Mouse (Mus musculus) bone marrow, adult 2 months (tissue): ENCODE measurements around the gene Flywch1. TPM values are rescaled to one million over a fixed set of nuclear protein-coding genes. Genes with fewer than 3 reads are reported as not detected.
"Not testable (repeated sequence)": the region's sequence is repeated elsewhere in the genome, so short reads cannot be mapped to it uniquely, and the experiment has no call there.

Experiments
- H3K27ac ChIP-seq: fragments of 200-500 bp; 2 replicates; pipeline ENCODE4 v1.5.1; 2012; ENCODE audit warnings: low read depth, mild to moderate bottlenecking, control low read depth, inconsistent platforms, low read length; ENCODE audit not compliant: control insufficient read depth, poor library complexity, insufficient read depth
- H3K4me1 ChIP-seq: fragments of 200-500 bp; 2 replicates; pipeline ENCODE4 v1.6.1; 2011; ENCODE audit warnings: low read length; ENCODE audit not compliant: control insufficient read depth, insufficient read depth
- H3K4me3 ChIP-seq: fragments of 200-500 bp; replicated peaks from 2 replicates; pipeline ENCODE3; 2011; ENCODE audit warnings: mild to moderate bottlenecking, low read depth, low read length, control low read depth; ENCODE audit not compliant: control insufficient read depth
- CTCF ChIP-seq: fragments of 200-500 bp; IDR thresholded peaks from 2 replicates; pipeline ENCODE4 v1.5.1; 2011; ENCODE audit warnings: low read length, control low read depth; ENCODE audit not compliant: control insufficient read depth, insufficient read depth
- POLR2A ChIP-seq: fragments of 200-500 bp; IDR thresholded peaks from 2 replicates; pipeline ENCODE4 v1.6.1; 2011; ENCODE audit warnings: low read depth, mild to moderate bottlenecking, control low read depth, low read length, borderline replicate concordance; ENCODE audit not compliant: control insufficient read depth
- WGBS: fragments of 180-500 bp; shearing (Covaris S2); methylation state at CpG from one replicate; pipeline ENCODE4 v1.1.7; 2018; 5-methylcytosine and 5-hydroxymethylcytosine counted together
- polyA plus RNA-seq: library from polyadenylated mRNA; stranded (reverse); fragments of >200 nt; gene quantifications from 2 replicates; pipeline ENCODE4 v1.2.4, GENCODE M21; 2011; ENCODE audit warnings: low replicate concordance; ENCODE audit not compliant: missing spikeins, insufficient read depth, insufficient read length

Flywch1 gene
- polyA plus RNA-seq, 1 experiment = 11.2 TPM

DNA sequence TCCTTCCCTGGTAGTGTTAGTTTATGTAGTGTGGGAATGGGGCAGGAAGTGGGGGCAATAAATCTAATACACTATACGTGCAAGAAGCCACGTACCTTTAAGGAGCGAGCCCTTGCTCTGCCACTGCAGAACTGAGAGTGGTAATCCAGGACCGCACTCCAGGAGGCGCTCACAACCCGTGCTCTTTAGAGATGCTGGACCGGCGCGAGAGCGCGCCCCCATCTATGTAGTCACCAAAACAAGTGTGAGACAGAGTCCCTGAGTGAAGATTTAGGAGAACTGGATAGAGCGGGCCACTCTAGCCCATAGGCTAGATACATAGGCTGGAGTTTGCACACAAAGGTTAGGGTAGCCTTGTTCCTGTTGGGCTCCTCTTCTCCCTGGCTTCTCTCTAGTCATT, 2.7 kb upstream of the Flywch1 start:
- TF ChIP-seq POLR2A (no peak), CTCF (peak; percentile 94)
- WGBS = under 1% methylated on average over 12 of the region's 12 CpGs
- Histone ChIP-seq H3K4me1 (no peaks in the 10 kb centered on the region; the same call in 1 of the 2 replicates), H3K27ac (no peak overlapping the region), H3K4me3 (no peak overlapping the region)

DNA sequence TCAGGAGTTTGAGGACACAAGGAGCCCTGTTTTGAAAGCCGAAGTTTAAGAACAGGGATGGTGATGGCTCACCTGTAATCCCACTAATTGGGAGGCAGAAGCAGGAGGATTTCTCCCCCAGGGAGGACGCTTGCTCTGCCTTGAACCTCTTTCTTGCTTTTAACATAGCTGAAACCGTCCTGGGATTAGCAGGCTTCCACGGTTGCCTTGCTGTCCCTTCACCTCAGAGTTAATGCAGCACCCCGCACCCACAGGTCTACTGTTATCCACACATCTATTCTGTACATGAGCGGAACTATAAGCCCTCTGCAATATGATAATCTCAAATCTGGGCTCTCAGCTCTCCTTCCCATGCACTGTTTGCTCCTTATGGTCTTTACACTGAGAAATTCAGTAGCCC, 2.3 kb upstream of the Flywch1 start:
- Histone ChIP-seq H3K27ac (no peak overlapping the region), H3K4me1 (no peaks in the 10 kb centered on the region; the same call in 1 of the 2 replicates), H3K4me3 (no peak overlapping the region)
- no peak for TF ChIP-seq POLR2A
- TF ChIP-seq CTCF = no peak
- 66% methylated on average over 6 of the region's 6 CpGs for WGBS

DNA sequence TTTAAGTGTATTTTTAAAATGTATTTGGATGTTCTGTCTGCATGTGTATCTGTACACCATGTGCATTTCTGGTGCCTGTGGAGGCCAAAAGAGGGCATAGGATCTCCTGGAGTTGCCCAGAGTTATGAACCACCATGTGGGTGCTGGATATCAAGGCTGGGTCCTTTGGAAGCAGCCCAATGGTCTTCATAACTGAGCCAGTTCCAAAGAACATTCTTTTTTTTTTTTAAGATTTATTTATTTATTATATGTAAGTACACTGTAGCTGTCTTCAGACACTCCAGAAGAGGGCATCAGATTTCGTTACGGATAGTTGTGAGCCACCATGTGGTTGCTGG, 786 bp upstream of the Flywch1 start:
- not testable (repeated sequence) for H3K4me1 ChIP-seq, H3K27ac ChIP-seq, H3K4me3 ChIP-seq
- 74% methylated on average over 2 of the region's 2 CpGs for WGBS

DNA sequence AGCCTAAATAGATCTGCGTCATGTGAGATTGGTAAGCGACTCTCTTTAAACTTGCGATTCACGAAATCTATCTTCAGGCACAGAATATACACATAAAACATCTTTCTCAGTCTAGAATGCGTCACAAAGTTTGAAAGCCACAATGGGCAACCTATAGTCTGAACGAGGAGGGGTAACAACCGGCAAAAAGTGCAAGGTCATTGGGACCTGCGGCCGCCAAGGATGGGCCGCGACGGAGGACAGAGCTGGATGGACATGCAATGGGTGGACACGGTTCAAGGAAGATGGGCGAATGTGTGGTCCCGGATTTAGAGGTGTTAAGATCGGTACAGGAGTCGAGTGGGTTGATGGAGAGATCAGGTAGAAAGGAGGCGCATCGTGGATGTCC, 512 bp downstream of the Flywch1 start:
- WGBS = 2% methylated on average over 19 of the region's 19 CpGs
- Histone ChIP-seq H3K4me1 (no peaks in the 10 kb centered on the region; the same call in 1 of the 2 replicates), H3K4me3 (peak overlapping the region; percentile 90), H3K27ac (peak overlapping the region; percentile 42; the same call in 1 of the 2 replicates)
- TF ChIP-seq CTCF = no peak
- TF ChIP-seq POLR2A = no peak

DNA sequence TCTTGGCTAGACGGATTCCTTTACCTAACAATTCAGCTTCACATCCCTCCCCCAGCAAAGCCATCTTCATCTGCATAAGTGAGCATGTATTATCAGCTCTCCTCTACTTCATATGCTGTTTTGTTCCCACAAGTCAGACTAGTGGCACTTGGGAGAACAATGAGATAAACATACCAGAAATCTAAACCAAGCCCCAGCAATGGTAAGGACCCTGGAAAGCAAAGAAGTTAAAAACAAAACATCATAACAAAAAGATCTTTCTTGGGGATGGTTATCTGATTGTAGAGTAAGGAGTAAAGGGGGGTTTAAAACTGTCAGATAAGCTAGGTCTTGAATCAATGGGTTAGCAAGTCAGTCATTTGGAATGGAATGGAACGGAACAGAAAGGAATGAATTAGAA, 909 bp downstream of the Flywch1 start:
- TF ChIP-seq CTCF = no peak
- TF ChIP-seq POLR2A = no peak
- 46% methylated on average over 2 of the region's 2 CpGs for WGBS
- H3K4me3 ChIP-seq = peak overlapping the region; percentile 90
- H3K27ac ChIP-seq = no peak overlapping the region
- no peaks in the 10 kb centered on the region; the same call in 1 of the 2 replicates for H3K4me1 ChIP-seq

DNA sequence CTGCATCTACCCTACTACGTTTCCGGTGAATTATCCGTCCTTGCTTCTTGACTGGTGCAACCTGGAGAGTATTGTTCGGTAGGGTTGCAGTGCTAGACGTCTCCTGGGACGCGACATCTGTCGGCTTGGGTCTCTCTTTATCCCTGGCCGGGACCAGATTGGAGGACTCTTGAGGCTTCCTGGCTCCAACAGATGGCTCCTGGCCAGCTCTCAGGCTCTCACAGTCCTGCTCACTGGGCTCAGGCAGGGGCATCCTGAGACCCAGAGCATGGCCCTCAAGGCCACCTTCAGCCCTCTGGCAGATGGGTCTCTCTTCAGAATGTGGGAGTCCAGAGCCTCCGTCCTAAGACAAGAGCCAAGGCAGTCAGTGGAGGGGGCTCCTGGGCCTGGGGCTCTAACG, 8.4 kb downstream of the Flywch1 start:
- TF ChIP-seq POLR2A (no peak), CTCF (no peak)
- Histone ChIP-seq H3K4me3 (no peak overlapping the region), H3K4me1 (no peaks in the 10 kb centered on the region; the same call in 1 of the 2 replicates), H3K27ac (no peak overlapping the region)
- 92% methylated on average over 11 of the region's 11 CpGs for WGBS

DNA sequence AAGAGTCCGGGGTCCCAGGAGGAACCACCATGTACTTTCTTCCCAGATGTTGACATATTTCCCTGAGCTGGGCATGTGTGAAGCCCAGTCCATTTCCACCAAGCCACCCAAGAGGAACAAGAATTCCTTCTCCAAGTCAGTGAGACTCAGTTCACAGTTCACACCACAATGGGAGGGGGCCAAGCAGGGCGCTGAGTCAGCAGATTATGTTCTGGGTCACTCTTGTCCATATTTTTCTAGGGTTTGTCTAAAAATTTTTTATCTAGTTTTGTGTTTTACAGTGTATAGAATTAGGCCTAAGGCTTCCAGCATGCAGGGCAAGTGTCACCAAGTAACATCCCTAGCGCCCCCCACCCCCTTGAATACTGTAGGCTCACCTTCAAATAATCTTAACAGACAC, 10.2 kb downstream of the Flywch1 start:
- Histone ChIP-seq H3K4me1 (no peaks in the 10 kb centered on the region; the same call in 1 of the 2 replicates), H3K4me3 (no peak overlapping the region), H3K27ac (no peak overlapping the region)
- TF ChIP-seq CTCF (no peak), POLR2A (no peak)
- WGBS = 85% methylated on average over 3 of the region's 3 CpGs

DNA sequence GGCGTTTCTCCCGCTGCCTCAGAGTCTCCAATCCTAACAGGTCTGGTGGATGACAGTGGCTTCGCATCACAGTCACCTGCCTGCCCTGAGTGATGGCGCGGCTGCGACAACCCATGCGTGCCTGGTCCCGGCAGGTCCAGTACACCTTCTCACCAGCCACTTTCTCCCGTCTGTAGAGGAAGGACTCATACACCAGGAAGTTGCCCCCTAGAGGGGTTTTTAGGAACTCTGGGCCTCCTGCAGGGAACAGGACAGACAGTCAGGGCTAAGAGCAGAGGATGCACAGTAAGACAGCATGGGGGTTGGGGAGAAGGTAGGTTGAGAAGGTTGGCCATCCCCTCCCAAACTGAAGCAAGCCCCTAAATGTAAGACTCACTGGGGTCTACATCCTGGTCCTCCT, 11.2 kb downstream of the Flywch1 start:
- no peak overlapping the region for H3K27ac ChIP-seq
- no peak overlapping the region for H3K4me3 ChIP-seq
- H3K4me1 ChIP-seq = no peaks in the 10 kb centered on the region; the same call in 1 of the 2 replicates
- 81% methylated on average over 9 of the region's 9 CpGs for WGBS
- TF ChIP-seq CTCF (no peak), POLR2A (no peak)

DNA sequence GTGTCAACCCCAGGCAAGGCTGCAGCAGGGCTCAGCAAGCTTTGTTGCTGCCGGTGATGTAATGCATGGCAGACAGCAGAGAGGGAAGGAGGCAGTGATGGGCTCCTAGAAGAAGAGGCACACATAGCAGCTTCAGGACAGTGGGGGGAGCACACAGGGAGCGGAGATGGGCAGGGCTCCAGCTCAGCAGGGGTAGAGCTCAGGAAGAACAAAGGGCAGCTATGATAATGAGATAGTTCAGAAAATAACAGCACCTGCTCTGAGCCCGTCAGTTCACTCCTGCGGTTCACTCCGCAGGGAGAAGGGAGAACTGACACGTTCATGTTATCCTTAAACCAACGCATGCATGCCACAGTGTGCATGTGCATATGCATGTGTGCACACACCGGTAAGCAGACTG, 12.6 kb downstream of the Flywch1 start:
- Histone ChIP-seq H3K4me1 (no peaks in the 10 kb centered on the region; the same call in 1 of the 2 replicates), H3K27ac (no peak overlapping the region), H3K4me3 (no peak overlapping the region)
- 89% methylated on average over 8 of the region's 8 CpGs for WGBS
- TF ChIP-seq POLR2A (no peak), CTCF (no peak)

DNA sequence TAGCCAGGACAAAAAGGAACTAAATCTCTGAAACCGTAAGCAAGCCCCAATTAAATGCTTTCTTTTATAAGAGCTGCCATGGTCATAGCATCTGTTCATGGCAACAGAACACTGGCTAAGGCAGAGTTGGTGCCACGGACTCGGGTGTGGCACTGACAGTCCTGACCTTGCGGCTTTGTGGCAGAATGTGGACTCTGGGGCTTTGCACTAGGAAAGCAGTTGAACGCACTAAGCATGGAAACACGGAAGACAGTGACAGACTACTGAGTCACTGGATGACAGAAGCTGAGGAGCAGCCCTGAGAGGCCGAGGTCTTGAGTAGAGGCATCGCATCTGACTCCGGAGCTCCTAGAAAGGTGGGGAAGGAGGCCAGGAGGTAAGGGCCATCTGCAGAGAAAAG, 13.8 kb downstream of the Flywch1 start:
- Histone ChIP-seq H3K4me1 (no peaks in the 10 kb centered on the region; the same call in 1 of the 2 replicates), H3K4me3 (no peak overlapping the region), H3K27ac (no peak overlapping the region)
- TF ChIP-seq POLR2A (no peak), CTCF (no peak)
- 84% methylated on average over 9 of the region's 9 CpGs for WGBS
